Mouse (Mus musculus): ENCODE measurements around the gene Focad. TPM values are rescaled to one million over a fixed set of nuclear protein-coding genes. Genes with fewer than 3 reads are reported as not detected.
"Not testable (repeated sequence)": the region's sequence is repeated elsewhere in the genome, so short reads cannot be mapped to it uniquely, and the experiment has no call there.

Gene Focad
- polyA plus RNA-seq, 1 experiment from 2014 or later: 18.6 TPM

- Histone ChIP-seq H3K36me3 (ENCODE audit: control insufficient read depth, insufficient read depth, low read length) (no peaks in the 10 kb centered on the region), H3K27ac (replicated peaks; ENCODE audit: low read depth, low read length) (no peak overlapping the region), H3K4me3 (ENCODE audit: low read depth, low read length) (no peak overlapping the region), H3K4me1 (ENCODE audit: control insufficient read depth, insufficient read depth, low read length) (no peaks in the 10 kb centered on the region; the same call in 1 of the 2 replicates), H3K27me3 (replicated peaks; ENCODE audit: control insufficient read depth, insufficient read depth, low read length) (no peaks in the 10 kb centered on the region), H3K9ac (ENCODE audit: low read depth, low read length) (no peak overlapping the region), H3K4me2 (ENCODE audit: low read depth, low read length) (no peak overlapping the region), H3K9me3 (ENCODE audit: control insufficient read depth, low read length) (no peaks in the 10 kb centered on the region)
- peak; percentile 84 for ATAC-seq (ENCODE audit: low read depth)
- DNase-seq (ENCODE audit: low spot score): peak; percentile 94
- WGBS: 2% methylated on average over 4 of the region's 4 CpGs
These were observed 256.5 kb downstream of the Focad start for GRCm38 (mm10) chr4:88350910-88351309.

GRCm38 (mm10) chr4:88356652-88357051 lies 262.2 kb downstream of the Focad start:
- DNase-seq (ENCODE audit: low spot score) (peak; percentile 63), ATAC-seq (ENCODE audit: low read depth) (no peak)
- no peak overlapping the region for H3K4me3 ChIP-seq (ENCODE audit: low read depth, low read length)
- no peaks in the 10 kb centered on the region for H3K9me3 ChIP-seq (ENCODE audit: control insufficient read depth, low read length)
- 0 out of 2 replicates have a peak, but pooled peaks cover 3% of the 10 kb centered on the region for H3K36me3 ChIP-seq (ENCODE audit: control insufficient read depth, insufficient read depth, low read length)
- no peaks in the 10 kb centered on the region for H3K27me3 ChIP-seq (replicated peaks; ENCODE audit: control insufficient read depth, insufficient read depth, low read length)
- H3K4me2 ChIP-seq (ENCODE audit: low read depth, low read length): no peak overlapping the region
- no peak overlapping the region for H3K27ac ChIP-seq (replicated peaks; ENCODE audit: low read depth, low read length)
- H3K4me1 ChIP-seq (ENCODE audit: control insufficient read depth, insufficient read depth, low read length): no peaks in the 10 kb centered on the region; the same call in 1 of the 2 replicates
- 59% methylated on average over 2 of the region's 2 CpGs for WGBS
- no peak overlapping the region for H3K9ac ChIP-seq (ENCODE audit: low read depth, low read length)

DNA sequence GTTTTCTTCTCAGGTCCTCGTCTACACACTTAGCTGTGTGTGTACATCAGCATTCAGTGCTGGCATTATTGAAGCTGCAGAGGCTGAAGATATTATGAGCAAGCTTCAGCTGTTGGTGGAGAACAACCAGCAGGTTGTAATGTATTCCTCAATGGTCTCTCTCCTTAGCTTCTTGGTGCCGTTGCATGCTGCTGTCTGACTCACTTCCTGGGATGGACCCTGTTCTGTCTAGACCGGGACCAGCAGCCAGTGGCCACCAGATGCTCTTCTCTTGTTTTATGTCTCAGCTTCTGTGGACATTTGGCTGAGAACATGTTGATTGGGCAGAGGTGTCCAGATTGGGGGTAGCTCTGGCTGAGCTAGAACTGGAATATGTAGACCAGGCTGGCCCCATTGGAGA lies 263.0 kb downstream of the Focad start:
- Histone ChIP-seq H3K27me3 (replicated peaks; ENCODE audit: control insufficient read depth, insufficient read depth, low read length) (no peaks in the 10 kb centered on the region), H3K4me3 (ENCODE audit: low read depth, low read length) (no peak overlapping the region), H3K36me3 (ENCODE audit: control insufficient read depth, insufficient read depth, low read length) (0 out of 2 replicates have a peak, but pooled peaks cover 3% of the 10 kb centered on the region), H3K4me1 (ENCODE audit: control insufficient read depth, insufficient read depth, low read length) (no peaks in the 10 kb centered on the region; the same call in 1 of the 2 replicates), H3K27ac (replicated peaks; ENCODE audit: low read depth, low read length) (no peak overlapping the region), H3K9ac (ENCODE audit: low read depth, low read length) (no peak overlapping the region), H3K4me2 (ENCODE audit: low read depth, low read length) (no peak overlapping the region), H3K9me3 (ENCODE audit: control insufficient read depth, low read length) (no peaks in the 10 kb centered on the region)
- 82% methylated on average over 3 of the region's 3 CpGs for WGBS
- no peak for DNase-seq (ENCODE audit: low spot score)
- ATAC-seq (ENCODE audit: low read depth): no peak

- DNase-seq (ENCODE audit: low spot score): no peak
- WGBS: 86% methylated on average over 6 of the region's 6 CpGs
These were observed 275.5 kb downstream of the Focad start for GRCm38 (mm10) chr4:88369951-88370350.

GRCm38 (mm10) chr4:88370819-88371218 lies 276.4 kb downstream of the Focad start:
- no peaks in the 10 kb centered on the region; the same call in 1 of the 2 replicates for H3K36me3 ChIP-seq (ENCODE audit: control insufficient read depth, insufficient read depth, low read length)
- no peak overlapping the region for H3K9ac ChIP-seq (ENCODE audit: low read depth, low read length)
- H3K4me1 ChIP-seq (ENCODE audit: control insufficient read depth, insufficient read depth, low read length): no peaks in the 10 kb centered on the region
- 90% methylated on average over 8 of the region's 8 CpGs for WGBS
- no peaks in the 10 kb centered on the region for H3K27me3 ChIP-seq (replicated peaks; ENCODE audit: control insufficient read depth, insufficient read depth, low read length)
- no peak for DNase-seq (ENCODE audit: low spot score)
- no peak overlapping the region for H3K4me3 ChIP-seq (ENCODE audit: low read depth, low read length)
- no peak overlapping the region for H3K27ac ChIP-seq (replicated peaks; ENCODE audit: low read depth, low read length)
- ATAC-seq (ENCODE audit: low read depth): no peak
- H3K4me2 ChIP-seq (ENCODE audit: low read depth, low read length): no peak overlapping the region
- no peaks in the 10 kb centered on the region for H3K9me3 ChIP-seq (ENCODE audit: control insufficient read depth, low read length)

More at GRCm38 (mm10) chr4:88369951-88370350, 275.5 kb downstream of the Focad start:
- H3K4me2 ChIP-seq (ENCODE audit: low read depth, low read length): no peak overlapping the region
- H3K27ac ChIP-seq (replicated peaks; ENCODE audit: low read depth, low read length): no peak overlapping the region
- no peaks in the 10 kb centered on the region for H3K9me3 ChIP-seq (ENCODE audit: control insufficient read depth, low read length)
- no peak overlapping the region for H3K4me3 ChIP-seq (ENCODE audit: low read depth, low read length)
- no peaks in the 10 kb centered on the region for H3K27me3 ChIP-seq (replicated peaks; ENCODE audit: control insufficient read depth, insufficient read depth, low read length)
- no peak overlapping the region for H3K9ac ChIP-seq (ENCODE audit: low read depth, low read length)
- H3K36me3 ChIP-seq (ENCODE audit: control insufficient read depth, insufficient read depth, low read length): no peaks in the 10 kb centered on the region; the same call in 1 of the 2 replicates
- ATAC-seq (ENCODE audit: low read depth): no peak
- no peaks in the 10 kb centered on the region for H3K4me1 ChIP-seq (ENCODE audit: control insufficient read depth, insufficient read depth, low read length)

- Histone ChIP-seq H3K27ac (replicated peaks; ENCODE audit: low read depth, low read length) (no peak overlapping the region), H3K27me3 (replicated peaks; ENCODE audit: control insufficient read depth, insufficient read depth, low read length) (no peaks in the 10 kb centered on the region), H3K36me3 (ENCODE audit: control insufficient read depth, insufficient read depth, low read length) (no peaks in the 10 kb centered on the region; the same call in 1 of the 2 replicates), H3K4me2 (ENCODE audit: low read depth, low read length) (no peak overlapping the region), H3K4me1 (ENCODE audit: control insufficient read depth, insufficient read depth, low read length) (no peaks in the 10 kb centered on the region), H3K9me3 (ENCODE audit: control insufficient read depth, low read length) (no peaks in the 10 kb centered on the region), H3K9ac (ENCODE audit: low read depth, low read length) (no peak overlapping the region), H3K4me3 (ENCODE audit: low read depth, low read length) (no peak overlapping the region)
- ATAC-seq (ENCODE audit: low read depth): no peak
- 79% methylated on average over 18 of the region's 18 CpGs for WGBS
- DNase-seq (ENCODE audit: low spot score): no peak
These were observed 278.1 kb downstream of the Focad start for GRCm38 (mm10) chr4:88372293-88373224.

DNA sequence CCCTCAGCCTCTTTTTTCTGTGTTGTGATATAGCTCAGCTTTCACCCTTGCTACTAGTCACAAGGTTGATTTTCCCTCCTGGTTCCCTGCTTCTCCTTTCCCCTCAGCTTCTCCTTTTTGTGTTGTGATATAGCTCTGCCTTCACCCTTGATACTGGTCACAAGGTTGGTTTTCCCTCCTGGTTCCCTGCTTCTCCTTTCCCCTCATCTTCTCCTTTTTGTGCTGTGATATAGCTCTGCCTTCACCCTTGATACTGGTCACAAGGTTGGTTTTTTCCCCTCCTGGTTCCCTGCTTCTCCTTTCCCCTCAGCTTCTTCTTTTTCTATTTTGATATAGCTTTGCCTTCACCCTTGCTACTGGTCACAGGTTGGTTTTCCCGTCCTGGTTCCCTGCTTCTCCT lies 295.6 kb downstream of the Focad start:
- Histone ChIP-seq H3K27me3 (replicated peaks; ENCODE audit: control insufficient read depth, insufficient read depth, low read length) (no peaks in the 10 kb centered on the region), H3K27ac (replicated peaks; ENCODE audit: low read depth, low read length) (no peak overlapping the region), H3K36me3 (ENCODE audit: control insufficient read depth, insufficient read depth, low read length) (no peaks in the 10 kb centered on the region), H3K9ac (ENCODE audit: low read depth, low read length) (no peak overlapping the region), H3K4me1 (ENCODE audit: control insufficient read depth, insufficient read depth, low read length) (no peaks in the 10 kb centered on the region), H3K9me3 (ENCODE audit: control insufficient read depth, low read length) (no peaks in the 10 kb centered on the region), H3K4me2 (ENCODE audit: low read depth, low read length) (no peak overlapping the region), H3K4me3 (ENCODE audit: low read depth, low read length) (no peak overlapping the region)
- no peak for DNase-seq (ENCODE audit: low spot score)
- no peak for ATAC-seq (ENCODE audit: low read depth)
- 74% methylated on average over 1 of the region's 1 CpGs for WGBS

- not testable (repeated sequence) for H3K9ac ChIP-seq (ENCODE audit: low read depth, low read length); H3K9me3 ChIP-seq (ENCODE audit: control insufficient read depth, low read length); H3K27me3 ChIP-seq (replicated peaks; ENCODE audit: control insufficient read depth, insufficient read depth, low read length); H3K36me3 ChIP-seq (ENCODE audit: control insufficient read depth, insufficient read depth, low read length); H3K4me1 ChIP-seq (ENCODE audit: control insufficient read depth, insufficient read depth, low read length); H3K4me3 ChIP-seq (ENCODE audit: low read depth, low read length); ATAC-seq (ENCODE audit: low read depth); H3K27ac ChIP-seq (replicated peaks; ENCODE audit: low read depth, low read length); DNase-seq (ENCODE audit: low spot score); H3K4me2 ChIP-seq (ENCODE audit: low read depth, low read length)
- WGBS: 84% methylated on average over 1 of the region's 1 CpGs
These were observed 296.2 kb downstream of the Focad start for GRCm38 (mm10) chr4:88390596-88390995.
